In genomic region chr5:146834959-146835358, GRCm38 (mm10) we compare ENCODE assay signal across 2 mouse cellular contexts.
TF ChIP-seq lines count a peak whose summit lies in the region.

No protein-coding gene starts in this region.

TF ChIP-seq in CH12.LX, 34 proteins besides CTCF, POLR2A, EP300 and RAD21:
- TF ChIP-seq E2F4 (IDR thresholded peaks at IDR 0.05; ENCODE audit: insufficient replicate concordance, low read depth, low read length) (no peak), MEF2A (IDR thresholded peaks at IDR 0.05; ENCODE audit: borderline replicate concordance, low read depth, low read length) (no peak), RCOR1 (conservative IDR thresholded peaks at IDR 0.05; ENCODE audit: low read depth, low read length) (no peak), JUND (conservative IDR thresholded peaks at IDR 0.05; ENCODE audit: low read depth, low read length) (no peak), ETS1 (conservative IDR thresholded peaks at IDR 0.05; ENCODE audit: low read depth, low read length) (no peak), GABPA (IDR thresholded peaks at IDR 0.05; ENCODE audit: insufficient replicate concordance, low read depth, low read length) (no peak), POLR2AphosphoS2 (IDR thresholded peaks at IDR 0.05; ENCODE audit: low read depth, low read length) (no peak), USF2 (conservative IDR thresholded peaks at IDR 0.05; ENCODE audit: low read depth, low read length) (no peak), UBTF (IDR thresholded peaks at IDR 0.05; ENCODE audit: low read depth, low read length) (no peak), SIN3A (IDR thresholded peaks at IDR 0.05; ENCODE audit: low read length) (no peak), MAFK (IDR thresholded peaks at IDR 0.05; ENCODE audit: insufficient replicate concordance, low read length) (no peak), ZC3H11A (IDR thresholded peaks at IDR 0.05; ENCODE audit: low read depth, low read length) (no peak), ELF1 (IDR thresholded peaks at IDR 0.05; ENCODE audit: low read depth, low read length) (no peak), NRF1 (IDR thresholded peaks at IDR 0.05; ENCODE audit: low read depth, low read length) (no peak), CHD1 (IDR thresholded peaks at IDR 0.05; ENCODE audit: low read depth, low read length) (no peak)

TF ChIP-seq in MEL, 35 proteins besides CTCF, POLR2A, EP300 and RAD21 (continued from another document):
- TF ChIP-seq MEF2A (IDR thresholded peaks at IDR 0.05; ENCODE audit: extremely low read depth, insufficient replicate concordance, low read depth, low read length, poor library complexity, severe bottlenecking): no peak
- no peak for TF ChIP-seq POLR2AphosphoS2 (IDR thresholded peaks at IDR 0.05; ENCODE audit: low read length)
- TF ChIP-seq NELFE (IDR thresholded peaks at IDR 0.05; ENCODE audit: low read depth, low read length): no peak
- TF ChIP-seq ZC3H11A (IDR thresholded peaks at IDR 0.05; ENCODE audit: low read depth, low read length): no peak
- no peak for TF ChIP-seq UBTF (IDR thresholded peaks at IDR 0.05; ENCODE audit: borderline replicate concordance, insufficient read depth, low read depth, low read length)
- TF ChIP-seq RCOR1 (IDR thresholded peaks at IDR 0.05; ENCODE audit: low read depth, low read length): no peak
- no peak for TF ChIP-seq JUND (IDR thresholded peaks at IDR 0.05; ENCODE audit: low read depth, low read length)
